Mouse (Mus musculus): ENCODE measurements around the gene Tulp4. TPM values are rescaled to one million over a fixed set of nuclear protein-coding genes. Genes with fewer than 3 reads are reported as not detected.

Tulp4 gene
- 31.8 and 43.6 TPM in 2 replicates for polyA plus RNA-seq (2012; rRNA removed; ENCODE audit: low replicate concordance)

DNA sequence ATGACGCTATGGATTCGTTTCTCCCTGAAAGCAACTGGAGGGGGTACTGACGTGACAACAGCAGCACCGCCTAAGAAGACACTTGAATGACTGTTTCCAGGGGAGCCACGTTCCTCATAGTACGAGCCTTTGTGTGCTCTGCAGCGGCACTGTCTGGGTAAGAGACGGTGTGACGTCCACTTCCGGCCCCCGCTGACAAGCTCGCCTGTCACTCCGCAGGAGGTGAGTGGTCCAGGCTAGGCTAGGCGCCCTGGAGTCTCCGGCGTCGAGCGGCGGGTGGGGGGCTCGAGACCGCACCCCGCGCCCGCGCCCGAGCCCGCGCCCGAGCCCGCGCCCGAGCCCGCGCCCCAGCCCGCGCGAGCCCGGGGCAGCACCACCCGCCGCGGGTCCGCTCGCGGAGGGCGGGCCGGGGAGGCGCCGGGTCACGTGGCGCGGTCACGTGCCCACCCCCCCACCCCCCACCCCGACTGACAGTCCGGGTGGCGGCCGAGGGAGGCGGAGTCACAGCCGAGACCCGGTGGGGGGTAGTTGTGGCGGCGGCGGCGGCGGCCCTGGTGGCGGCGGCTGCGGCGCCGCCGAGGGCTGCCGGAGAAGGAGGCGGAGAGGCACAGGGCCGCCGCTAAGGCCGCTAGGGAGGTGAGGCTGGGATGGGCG, at the start of gene Tulp4:
Tulp4 (plus strand) TSS at position 77 of the 654 bp plus-strand sequence.

GRCm38 (mm10) chr17:6079287-6080122, 26.7 kb upstream of the Tulp4 start, which contains the start of the genes Serac1 and Gtf2h5:
TSS of gene Serac1 (minus strand) at chr17:6079741.
TSS of gene Gtf2h5 (plus strand) at chr17:6079786.

DNA sequence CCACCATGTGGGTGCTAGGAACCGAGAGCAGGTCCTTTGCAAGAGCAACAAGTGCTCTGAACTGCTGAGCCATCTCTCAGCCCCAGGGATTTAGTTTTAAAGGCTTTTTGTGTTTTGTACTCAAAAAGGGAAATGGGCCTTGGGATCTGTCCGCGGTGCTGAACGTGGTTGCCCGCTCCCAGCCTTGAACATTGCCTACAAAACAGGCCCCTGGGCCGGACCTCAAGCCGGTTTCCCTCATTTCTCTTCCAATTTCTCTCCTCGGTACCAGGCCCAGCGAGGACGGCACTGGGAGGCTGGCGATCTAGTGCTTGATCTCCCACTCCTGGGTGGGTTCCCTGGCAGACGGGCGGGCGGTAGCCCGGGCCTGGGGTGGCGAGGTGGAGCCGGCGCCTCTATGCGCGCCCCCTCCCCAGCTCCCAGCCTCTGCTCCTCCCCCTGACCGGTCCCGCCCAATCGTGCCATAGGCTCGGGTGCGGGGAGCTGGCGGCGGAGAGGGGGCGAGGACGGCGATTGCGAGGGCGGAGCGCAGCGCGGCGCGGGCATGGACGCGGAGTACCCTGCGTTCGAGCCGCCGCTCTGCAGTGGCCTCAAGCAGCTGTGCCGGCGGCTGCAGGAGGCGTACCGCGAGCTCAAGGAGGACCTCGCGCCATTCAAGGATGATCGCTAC, 150.3 kb downstream of the Tulp4 start, which contains the start of gene Tmem181a:
Tmem181a (plus strand) TSS at position 461 of the 670 bp plus-strand sequence.

Other genes starting within 250 kb of the Tulp4 start
- 1.7 and 2.7 TPM in 2 replicates for gene Synj2, start 165.2 kb upstream of the Tulp4 start, polyA plus RNA-seq (2012; rRNA removed; ENCODE audit: low replicate concordance)
- gene Serac1, start 26.7 kb upstream of the Tulp4 start, polyA plus RNA-seq (2012; rRNA removed; ENCODE audit: low replicate concordance), result 0.62 and 1.6 TPM in 2 replicates
- 3.8 and 4.0 TPM in 2 replicates for gene Gtf2h5, start 26.7 kb upstream of the Tulp4 start, polyA plus RNA-seq (2012; rRNA removed; ENCODE audit: low replicate concordance)
- gene Tmem181a, start 150.4 kb downstream of the Tulp4 start, polyA plus RNA-seq (2012; rRNA removed; ENCODE audit: low replicate concordance), result 13.2 and 19.0 TPM in 2 replicates
- 11.6 and 13.1 TPM in 2 replicates for gene Dynlt1a, start 211.1 kb downstream of the Tulp4 start, polyA plus RNA-seq (2012; rRNA removed; ENCODE audit: low replicate concordance)